Mouse (Mus musculus) limb, embryonic 15.5 days (tissue): ENCODE data around the gene Arhgef10l. TPM values are rescaled to one million over a fixed set of nuclear protein-coding genes. Genes with fewer than 3 reads are reported as not detected.

ENCODE experiments used
- ATAC-seq: fragments of 200-750 bp; cut with Nextera tagmentation; 2 replicates; pipeline ENCODE4 v1.8.0; 2017; ENCODE audit warnings: low read depth, moderate TSS enrichment; ENCODE audit not compliant: insufficient number of reproducible peaks, low FRiP score, low TSS enrichment
- H3K27ac ChIP-seq: fragments of 300-500 bp; sonication (generic); 2 replicates; pipeline ENCODE4 v1.5.1; 2015; ENCODE audit warnings: moderate library complexity, mild to moderate bottlenecking, inconsistent platforms
- H3K27me3 ChIP-seq: fragments of 300-500 bp; sonication (generic); 2 replicates; pipeline ENCODE4 v1.6.1; 2015; ENCODE audit warnings: inconsistent platforms
- H3K36me3 ChIP-seq: fragments of 300-500 bp; sonication (generic); 2 replicates; pipeline ENCODE4 v1.6.1; 2015; ENCODE audit warnings: inconsistent platforms
- H3K4me1 ChIP-seq: fragments of 300-500 bp; sonication (generic); 2 replicates; pipeline ENCODE4 v1.6.1; 2015; ENCODE audit warnings: inconsistent platforms
- H3K4me2 ChIP-seq: fragments of 300-500 bp; sonication (generic); 2 replicates; pipeline ENCODE4 v1.6.1; 2015; ENCODE audit warnings: mild to moderate bottlenecking, inconsistent platforms
- H3K4me3 ChIP-seq: fragments of 300-500 bp; sonication (generic); 2 replicates; pipeline ENCODE4 v1.5.1; 2015; ENCODE audit warnings: mild to moderate bottlenecking, inconsistent platforms
- H3K9ac ChIP-seq: fragments of 300-500 bp; sonication (generic); 2 replicates; pipeline ENCODE4 v1.6.1; 2015; ENCODE audit warnings: inconsistent platforms
- H3K9me3 ChIP-seq: fragments of 300-500 bp; sonication (generic); 2 replicates; pipeline ENCODE4 v1.6.1; 2016; ENCODE audit warnings: inconsistent platforms
- WGBS: fragments of 180-500 bp; shearing (Covaris S2); methylation state at CpG from one replicate; pipeline ENCODE4 v1.1.7; 2015; 5-methylcytosine and 5-hydroxymethylcytosine counted together
- polyA plus RNA-seq: library from polyadenylated mRNA; unstranded; fragments of >200 nt; fragmentation: Nextera tagmentation; extraction: Ambion mirVana; gene quantifications from 2 replicates; pipeline ENCODE4 v1.2.1, GENCODE M21; 2015

Arhgef10l gene
- polyA plus RNA-seq, 1 experiment from 2014 or later = 22.4 TPM

GRCm38 (mm10) chr4:140691481-140691880 is 25.7 kb upstream of the Arhgef10l start:
- Histone ChIP-seq H3K27ac (no peak overlapping the region), H3K4me2 (no peak overlapping the region), H3K9me3 (no peaks in the 10 kb centered on the region), H3K27me3 (no peaks in the 10 kb centered on the region), H3K4me1 (peaks cover 9% of the 10 kb centered on the region; the same call in 1 of the 2 replicates), H3K4me3 (no peak overlapping the region), H3K9ac (no peak overlapping the region), H3K36me3 (no peaks in the 10 kb centered on the region)
- 78% methylated on average over 7 of the region's 7 CpGs for WGBS
- ATAC-seq = no peak

GRCm38 (mm10) chr4:140689873-140690655 is 24.3 kb upstream of the Arhgef10l start:
- H3K4me3 ChIP-seq = no peak overlapping the region
- WGBS = 55% methylated on average over 16 of the region's 16 CpGs
- peaks cover 9% of the 10 kb centered on the region; the same call in 1 of the 2 replicates for H3K4me1 ChIP-seq
- no peaks in the 10 kb centered on the region for H3K27me3 ChIP-seq
- no peak overlapping the region for H3K4me2 ChIP-seq
- H3K9ac ChIP-seq = no peak overlapping the region
- no peaks in the 10 kb centered on the region for H3K9me3 ChIP-seq
- H3K36me3 ChIP-seq = no peaks in the 10 kb centered on the region
- ATAC-seq = no peak
- H3K27ac ChIP-seq = no peak overlapping the region

GRCm38 (mm10) chr4:140688826-140689425 is 23.1 kb upstream of the Arhgef10l start:
- Histone ChIP-seq H3K4me1 (peaks cover 20% of the 10 kb centered on the region), H3K36me3 (no peaks in the 10 kb centered on the region), H3K27ac (no peak overlapping the region), H3K27me3 (no peaks in the 10 kb centered on the region), H3K9me3 (no peaks in the 10 kb centered on the region), H3K9ac (no peak overlapping the region), H3K4me3 (no peak overlapping the region), H3K4me2 (no peak overlapping the region)
- no peak for ATAC-seq
- 75% methylated on average over 5 of the region's 5 CpGs for WGBS

GRCm38 (mm10) chr4:140688044-140688825 is 22.4 kb upstream of the Arhgef10l start:
- H3K27ac ChIP-seq = no peak overlapping the region
- H3K4me3 ChIP-seq = no peak overlapping the region
- peaks cover 24% of the 10 kb centered on the region for H3K4me1 ChIP-seq
- H3K9me3 ChIP-seq = no peaks in the 10 kb centered on the region
- no peak for ATAC-seq
- H3K36me3 ChIP-seq = no peaks in the 10 kb centered on the region
- no peaks in the 10 kb centered on the region for H3K27me3 ChIP-seq
- no peak overlapping the region for H3K4me2 ChIP-seq
- 38% methylated on average over 11 of the region's 12 CpGs for WGBS
- no peak overlapping the region for H3K9ac ChIP-seq

- Histone ChIP-seq H3K36me3 (no peaks in the 10 kb centered on the region), H3K9me3 (no peaks in the 10 kb centered on the region), H3K4me1 (peaks cover 26% of the 10 kb centered on the region), H3K4me3 (peak overlapping the region; percentile 10; the same call in 1 of the 2 replicates), H3K27ac (no peak overlapping the region), H3K9ac (no peak overlapping the region), H3K27me3 (no peaks in the 10 kb centered on the region), H3K4me2 (peak overlapping the region; percentile 43)
- WGBS = 17% methylated on average over 6 of the region's 6 CpGs
- no peak for ATAC-seq
Measured at GRCm38 (mm10) chr4:140684881-140685303, 19.1 kb upstream of the Arhgef10l start.

GRCm38 (mm10) chr4:140684141-140684871 is 18.5 kb upstream of the Arhgef10l start:
- peak overlapping the region; percentile 10 for H3K4me3 ChIP-seq
- peak overlapping the region; percentile 43 for H3K4me2 ChIP-seq
- 0 out of 2 replicates have a peak, but pooled peaks have one; percentile 22 for ATAC-seq
- no peak overlapping the region for H3K9ac ChIP-seq
- H3K4me1 ChIP-seq = peaks cover 30% of the 10 kb centered on the region
- no peak overlapping the region; the same call in 1 of the 2 replicates for H3K27ac ChIP-seq
- 2% methylated on average over 16 of the region's 16 CpGs for WGBS
- no peaks in the 10 kb centered on the region for H3K36me3 ChIP-seq
- no peaks in the 10 kb centered on the region for H3K27me3 ChIP-seq
- no peaks in the 10 kb centered on the region for H3K9me3 ChIP-seq

GRCm38 (mm10) chr4:140683608-140684007 is 17.8 kb upstream of the Arhgef10l start:
- H3K4me1 ChIP-seq = peaks cover 28% of the 10 kb centered on the region
- no peaks in the 10 kb centered on the region for H3K27me3 ChIP-seq
- no peak overlapping the region for H3K9ac ChIP-seq
- WGBS = 20% methylated on average over 8 of the region's 8 CpGs
- H3K9me3 ChIP-seq = no peaks in the 10 kb centered on the region
- H3K27ac ChIP-seq = no peak overlapping the region
- H3K4me2 ChIP-seq = 0 out of 2 replicates have a peak overlapping the region, but pooled peaks have one; percentile 43
- no peaks in the 10 kb centered on the region for H3K36me3 ChIP-seq
- ATAC-seq = no peak
- no peak overlapping the region for H3K4me3 ChIP-seq

GRCm38 (mm10) chr4:140680731-140681397 is 15.1 kb upstream of the Arhgef10l start:
- H3K36me3 ChIP-seq = no peaks in the 10 kb centered on the region
- H3K27me3 ChIP-seq = no peaks in the 10 kb centered on the region
- ATAC-seq = no peak
- no peak overlapping the region for H3K27ac ChIP-seq
- no peak overlapping the region for H3K4me2 ChIP-seq
- WGBS = 37% methylated on average over 8 of the region's 8 CpGs
- H3K9me3 ChIP-seq = no peaks in the 10 kb centered on the region
- H3K9ac ChIP-seq = no peak overlapping the region
- H3K4me1 ChIP-seq = peaks cover 22% of the 10 kb centered on the region
- no peak overlapping the region for H3K4me3 ChIP-seq

- no peak overlapping the region for H3K9ac ChIP-seq
- peaks cover 21% of the 10 kb centered on the region for H3K4me1 ChIP-seq
- ATAC-seq = no peak
- H3K27me3 ChIP-seq = no peaks in the 10 kb centered on the region
- no peaks in the 10 kb centered on the region for H3K9me3 ChIP-seq
- 30% methylated on average over 15 of the region's 18 CpGs for WGBS
- H3K4me2 ChIP-seq = peak overlapping the region; percentile 30
- no peaks in the 10 kb centered on the region for H3K36me3 ChIP-seq
- H3K4me3 ChIP-seq = no peak overlapping the region; the same call in 1 of the 2 replicates
- H3K27ac ChIP-seq = no peak overlapping the region
Measured at GRCm38 (mm10) chr4:140679723-140680380, 14.0 kb upstream of the Arhgef10l start.

- WGBS = 15% methylated on average over 5 of the region's 5 CpGs
- 0 out of 2 replicates have a peak, but pooled peaks have one; percentile 15 for ATAC-seq
- no peak overlapping the region for H3K27ac ChIP-seq
Measured at GRCm38 (mm10) chr4:140679038-140679437, 13.2 kb upstream of the Arhgef10l start.

More at GRCm38 (mm10) chr4:140679038-140679437, 13.2 kb upstream of the Arhgef10l start:
- no peak overlapping the region for H3K4me2 ChIP-seq
- peaks cover 15% of the 10 kb centered on the region for H3K4me1 ChIP-seq
- H3K27me3 ChIP-seq = no peaks in the 10 kb centered on the region
- H3K36me3 ChIP-seq = no peaks in the 10 kb centered on the region
- H3K9ac ChIP-seq = no peak overlapping the region
- no peak overlapping the region for H3K4me3 ChIP-seq
- H3K9me3 ChIP-seq = no peaks in the 10 kb centered on the region
